Mouse (Mus musculus) lung, adult 10 weeks (tissue): Measurements from ENCODE around the gene Fcer1a. TPM values are rescaled to one million over a fixed set of nuclear protein-coding genes. Genes with fewer than 3 reads are reported as not detected.

Experiments
- polyA plus RNA-seq: library from polyadenylated mRNA; stranded (reverse); fragments of 350-450 nt; fragmentation: Illumina TruSeq; extraction: RNeasy Lipid Tissue Mini Kit (QIAGEN cat#74804); gene quantifications from one replicate; pipeline ENCODE4 v1.2.3, GENCODE M21; 2014; ENCODE audit warnings: low read depth, low replicate concordance; ENCODE audit not compliant: insufficient read depth

Gene Fcer1a
- polyA plus RNA-seq = 0.33 TPM

DNA sequence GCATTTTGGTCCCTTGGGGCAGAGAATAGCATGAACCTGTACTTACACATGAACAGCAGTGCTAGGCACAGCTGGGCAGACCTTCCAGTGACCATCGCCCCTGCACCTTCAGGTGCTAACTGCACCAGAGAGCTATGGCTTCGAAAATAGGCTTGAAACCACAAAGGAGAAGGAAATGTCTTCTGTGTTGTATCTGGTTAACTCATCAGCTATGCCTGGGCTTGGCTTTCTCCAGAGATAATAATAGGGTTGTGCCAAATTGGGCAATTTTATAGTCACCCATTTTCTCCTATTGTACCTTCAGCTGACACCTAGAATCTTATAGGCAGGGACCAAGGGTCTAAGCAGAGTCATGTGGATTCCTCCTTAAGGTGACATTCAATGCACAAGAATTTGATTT lies at the start of gene Fcer1a:
Fcer1a (minus strand) TSS at position 134 of the 400 bp plus-strand sequence.

DNA sequence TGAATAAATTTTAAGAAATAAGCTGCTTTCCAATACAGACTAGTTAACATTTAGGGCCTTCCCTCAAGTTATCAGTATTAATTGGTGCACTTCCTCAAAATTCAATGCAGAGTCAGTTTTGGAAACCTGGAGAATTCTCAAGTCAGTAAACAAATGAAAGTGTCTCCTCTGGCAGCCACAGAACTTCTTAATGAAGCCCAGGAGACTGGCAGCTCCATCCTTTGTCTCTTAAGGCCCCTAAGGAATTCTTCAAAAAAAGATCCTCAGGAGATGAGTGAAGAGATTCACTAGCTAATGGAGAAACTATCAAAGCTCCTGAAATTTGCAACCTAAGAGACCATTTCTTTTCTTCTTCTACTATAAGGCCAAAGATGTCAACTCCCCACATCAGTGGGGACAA lies 38.7 kb upstream of the Fcer1a start, which contains the start of gene Olfr418:
Olfr418 (plus strand) TSS at position 301 of the 400 bp plus-strand sequence.

DNA sequence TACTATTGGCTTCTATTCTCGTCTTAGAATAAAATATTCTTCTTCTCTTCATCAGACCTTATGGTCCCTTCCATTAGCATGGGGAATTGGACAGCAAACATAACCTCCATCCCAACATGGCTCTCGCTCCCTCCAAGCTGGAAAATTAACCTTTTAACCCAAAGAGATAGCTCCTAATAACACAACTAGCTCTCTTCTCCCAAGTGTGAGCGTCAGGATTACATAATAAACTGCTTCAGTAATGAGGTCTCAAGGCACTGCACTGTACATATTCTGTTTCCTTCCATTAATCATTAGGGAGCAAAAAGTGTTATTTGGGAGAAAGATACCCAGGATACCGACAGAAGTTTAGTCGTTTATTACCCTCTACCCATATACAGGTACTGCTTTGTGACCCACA lies 14.9 kb downstream of the Fcer1a start, which contains the start of gene Olfr1404:
Olfr1404 (plus strand) TSS at position 301 of the 400 bp plus-strand sequence.

DNA sequence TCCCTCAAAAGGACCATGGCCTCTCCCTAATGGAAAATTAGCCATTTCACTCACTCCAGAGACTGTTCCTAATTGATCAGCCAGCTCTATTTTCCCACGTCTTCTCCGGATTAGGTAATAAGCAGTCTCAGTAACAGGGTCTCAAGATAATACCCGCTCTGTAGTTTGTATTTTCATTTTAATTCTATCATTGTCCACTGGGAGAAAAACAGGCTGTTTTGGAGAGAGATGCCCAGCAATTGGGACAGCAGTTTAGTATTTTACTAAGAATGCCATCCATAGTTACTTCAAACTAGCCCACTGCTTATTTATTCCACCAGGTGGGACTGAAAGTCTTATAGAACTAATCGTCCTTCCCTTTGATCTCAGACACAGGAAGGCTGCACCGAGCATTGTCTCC lies 29.5 kb downstream of the Fcer1a start, which contains the start of gene Olfr218:
Olfr218 (plus strand) TSS at position 301 of the 400 bp plus-strand sequence.

DNA sequence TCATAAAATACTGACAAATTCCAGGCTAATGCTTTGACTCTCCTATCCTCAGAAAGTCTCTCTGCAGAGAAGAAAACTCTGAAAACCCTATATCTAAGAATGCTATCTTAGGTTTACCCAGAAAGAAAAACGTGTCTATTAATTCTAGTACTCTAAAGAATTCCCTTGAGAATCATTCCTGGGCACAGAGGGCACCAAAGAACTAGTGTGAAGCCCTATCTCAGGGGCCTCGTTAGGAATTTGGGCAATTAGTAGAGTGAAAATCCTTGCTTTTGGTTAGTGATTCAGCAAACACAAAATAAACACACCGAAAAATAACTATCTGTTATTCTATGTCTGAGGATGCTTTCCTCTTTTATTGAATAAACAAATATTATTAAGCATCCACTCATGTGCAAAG lies 36.5 kb downstream of the Fcer1a start, which contains the start of gene Olfr1406:
Olfr1406 (minus strand) TSS at position 101 of the 400 bp plus-strand sequence.

Other genes with a start within 250 kb of the Fcer1a start
- gene Olfr1408, start 89.8 kb downstream of the Fcer1a start, polyA plus RNA-seq = not detected
- not detected for gene Olfr1406, start 36.6 kb downstream of the Fcer1a start, polyA plus RNA-seq
- not detected for gene Olfr218, start 29.4 kb downstream of the Fcer1a start, polyA plus RNA-seq
- gene Olfr1404, start 14.8 kb downstream of the Fcer1a start, polyA plus RNA-seq = not detected
- gene Olfr418, start 38.8 kb upstream of the Fcer1a start, polyA plus RNA-seq = not detected
- not detected for gene Mptx2, start 50.6 kb upstream of the Fcer1a start, polyA plus RNA-seq
- gene Ackr1, start 106.5 kb upstream of the Fcer1a start, polyA plus RNA-seq = 1.1 TPM
- gene Aim2, start 123.7 kb upstream of the Fcer1a start, polyA plus RNA-seq = 3.7 TPM
- 0.82 TPM for gene Cadm3, start 140.5 kb upstream of the Fcer1a start, polyA plus RNA-seq